Mouse (Mus musculus) liver, postnatal 0 days (tissue): ENCODE measurements around the gene Filip1. TPM values are rescaled to one million over a fixed set of nuclear protein-coding genes. Genes with fewer than 3 reads are reported as not detected.

Source experiments
- ATAC-seq: fragments of 200-750 bp; cut with Nextera tagmentation; 2 replicates; pipeline ENCODE4 v1.8.0; 2017; ENCODE audit warnings: mild to moderate bottlenecking, moderate library complexity
- DNase-seq: peaks from one replicate; pipeline ENCODE4 v3.0.0-alpha.2; 2016
- H3K27ac ChIP-seq: fragments of 300-500 bp; sonication (generic); 2 replicates; pipeline ENCODE4 v1.5.1; 2014; ENCODE audit warnings: antibody characterized with exemption, moderate library complexity, mild to moderate bottlenecking, low read depth
- H3K27me3 ChIP-seq: fragments of 300-500 bp; sonication (generic); 2 replicates; pipeline ENCODE4 v1.6.1; 2014; ENCODE audit warnings: low read length, control low read depth, mixed read lengths; ENCODE audit not compliant: insufficient read depth
- H3K36me3 ChIP-seq: fragments of 300-500 bp; sonication (generic); replicated peaks from 2 replicates; pipeline ENCODE4 v1.6.1; 2014; ENCODE audit warnings: mild to moderate bottlenecking, control low read depth, low read length, moderate library complexity, mixed read lengths; ENCODE audit not compliant: insufficient read depth
- H3K4me1 ChIP-seq: fragments of 300-500 bp; sonication (generic); 2 replicates; pipeline ENCODE4 v1.6.1; 2014; ENCODE audit warnings: antibody characterized with exemption, mild to moderate bottlenecking, control low read depth; ENCODE audit not compliant: insufficient read depth
- H3K4me2 ChIP-seq: fragments of 300-500 bp; sonication (generic); 2 replicates; pipeline ENCODE4 v1.6.1; 2014; ENCODE audit warnings: low read depth, mild to moderate bottlenecking, low read length, moderate library complexity, mixed read lengths
- H3K4me3 ChIP-seq: fragments of 300-500 bp; sonication (generic); 2 replicates; pipeline ENCODE4 v1.5.1; 2014; ENCODE audit warnings: low read depth, low read length
- H3K9ac ChIP-seq: fragments of 300-500 bp; sonication (generic); replicated peaks from 2 replicates; pipeline ENCODE4 v1.6.1; 2014; ENCODE audit warnings: mild to moderate bottlenecking, moderate library complexity
- H3K9me3 ChIP-seq: fragments of 300-500 bp; sonication (generic); 2 replicates; pipeline ENCODE4 v1.6.1; 2016; ENCODE audit warnings: mild to moderate bottlenecking, control low read depth, low read length, mixed read lengths
- CTCF ChIP-seq: sonication (generic); IDR thresholded peaks from 2 replicates; pipeline ENCODE4 v1.5.1; 2016; ENCODE audit warnings: antibody characterized with exemption, low read depth
- EP300 ChIP-seq: IDR thresholded peaks from 2 replicates; pipeline ENCODE4 v1.6.1; 2016; ENCODE audit warnings: antibody characterized with exemption, low read depth, mild to moderate bottlenecking
- WGBS: fragments of 180-500 bp; shearing (Covaris S2); extraction: QIAGEN DNeasy Blood & Tissue Kit; methylation state at CpG from one replicate; pipeline ENCODE4 v1.1.7; 2014; ENCODE audit not compliant: insufficient replicate concordance; 5-methylcytosine and 5-hydroxymethylcytosine counted together
- polyA plus RNA-seq: library from polyadenylated mRNA; unstranded; fragments of >200 nt; fragmentation: Nextera tagmentation; extraction: Ambion mirVana; gene quantifications from 2 replicates; pipeline ENCODE4 v1.2.1, GENCODE M21; 2015

Gene Filip1
- polyA plus RNA-seq, 1 experiment from 2014 or later = 1.2 TPM

DNA sequence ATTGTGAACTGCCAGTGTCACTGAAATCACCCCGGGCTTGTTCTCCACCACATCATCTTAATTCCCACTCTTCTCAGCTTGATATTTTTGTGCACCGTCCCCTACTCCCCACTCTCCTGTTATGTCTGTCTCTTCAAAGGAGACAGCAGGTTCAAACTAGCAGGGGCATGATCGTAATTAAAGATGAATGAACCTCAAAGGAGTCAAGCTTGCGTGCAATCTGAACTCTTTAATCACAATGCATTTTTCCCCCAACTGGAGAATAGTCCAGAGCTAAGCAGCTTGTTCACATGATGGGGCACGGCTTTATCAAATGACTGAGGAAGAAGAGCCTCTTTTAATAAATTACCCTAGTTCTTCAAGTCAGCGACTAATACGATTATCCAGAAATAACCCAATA, 187.1 kb downstream of the Filip1 start:
- no peak overlapping the region for H3K9ac ChIP-seq
- no peaks in the 10 kb centered on the region for H3K4me1 ChIP-seq
- no peak overlapping the region for H3K4me3 ChIP-seq
- H3K27me3 ChIP-seq = no peaks in the 10 kb centered on the region
- no peaks in the 10 kb centered on the region for H3K36me3 ChIP-seq
- no peak for TF ChIP-seq CTCF
- TF ChIP-seq EP300 = no peak
- H3K4me2 ChIP-seq = no peak overlapping the region
- H3K27ac ChIP-seq = no peak overlapping the region
- DNase-seq (no peak), ATAC-seq (no peak)
- no peaks in the 10 kb centered on the region for H3K9me3 ChIP-seq
- 83% methylated on average over 7 of the region's 7 CpGs for WGBS

GRCm38 (mm10) chr9:79823856-79824255, 188.8 kb downstream of the Filip1 start:
- H3K4me1 ChIP-seq = no peaks in the 10 kb centered on the region
- no peaks in the 10 kb centered on the region for H3K9me3 ChIP-seq
- no peak overlapping the region for H3K4me3 ChIP-seq
- H3K9ac ChIP-seq = no peak overlapping the region
- DNase-seq = no peak
- no peaks in the 10 kb centered on the region for H3K27me3 ChIP-seq
- no peak overlapping the region for H3K27ac ChIP-seq
- H3K36me3 ChIP-seq = no peaks in the 10 kb centered on the region
- TF ChIP-seq CTCF (no peak), EP300 (no peak)
- WGBS = 75% methylated on average over 2 of the region's 2 CpGs
- H3K4me2 ChIP-seq = no peak overlapping the region
- no peak for ATAC-seq

- TF ChIP-seq EP300 (no peak), CTCF (no peak)
- no peak for ATAC-seq
- H3K9me3 ChIP-seq = no peaks in the 10 kb centered on the region
- WGBS = 77% methylated on average over 4 of the region's 4 CpGs
- no peaks in the 10 kb centered on the region for H3K4me1 ChIP-seq
- DNase-seq = no peak
- no peaks in the 10 kb centered on the region for H3K27me3 ChIP-seq
- no peak overlapping the region for H3K27ac ChIP-seq
- H3K36me3 ChIP-seq = no peaks in the 10 kb centered on the region
- no peak overlapping the region for H3K4me3 ChIP-seq
- H3K9ac ChIP-seq = no peak overlapping the region
- no peak overlapping the region for H3K4me2 ChIP-seq
Observed at GRCm38 (mm10) chr9:79823438-79823837, 189.2 kb downstream of the Filip1 start.

GRCm38 (mm10) chr9:79816464-79816863, 196.2 kb downstream of the Filip1 start:
- Histone ChIP-seq H3K9me3 (no peaks in the 10 kb centered on the region), H3K27me3 (no peaks in the 10 kb centered on the region), H3K4me2 (peak overlapping the region; percentile 52), H3K27ac (peak overlapping the region; percentile 69), H3K36me3 (no peaks in the 10 kb centered on the region), H3K4me3 (0 out of 2 replicates have a peak overlapping the region, but pooled peaks have one; percentile 13), H3K4me1 (no peaks in the 10 kb centered on the region), H3K9ac (no peak overlapping the region)
- peak; percentile 55; the same call in 1 of the 2 replicates for ATAC-seq
- no peak for DNase-seq
- TF ChIP-seq EP300 (no peak), CTCF (no peak)
- WGBS = 41% methylated on average over 5 of the region's 5 CpGs

- Histone ChIP-seq H3K27me3 (no peaks in the 10 kb centered on the region), H3K27ac (peak overlapping the region; percentile 69), H3K4me2 (peak overlapping the region; percentile 52), H3K9me3 (no peaks in the 10 kb centered on the region), H3K4me1 (no peaks in the 10 kb centered on the region), H3K9ac (no peak overlapping the region), H3K4me3 (0 out of 2 replicates have a peak overlapping the region, but pooled peaks have one; percentile 13), H3K36me3 (no peaks in the 10 kb centered on the region)
- ATAC-seq (peak; percentile 61), DNase-seq (no peak)
- WGBS = 45% methylated on average over 11 of the region's 11 CpGs
- TF ChIP-seq EP300 (no peak), CTCF (no peak)
Observed at GRCm38 (mm10) chr9:79816013-79816412, 196.6 kb downstream of the Filip1 start.

- H3K4me3 ChIP-seq = no peak overlapping the region
- DNase-seq (no peak), ATAC-seq (no peak)
- no peaks in the 10 kb centered on the region for H3K27me3 ChIP-seq
- no peak for TF ChIP-seq EP300
- no peak for TF ChIP-seq CTCF
- H3K9ac ChIP-seq = no peak overlapping the region
- H3K27ac ChIP-seq = no peak overlapping the region
- no peak overlapping the region for H3K4me2 ChIP-seq
- H3K4me1 ChIP-seq = no peaks in the 10 kb centered on the region; the same call in 1 of the 2 replicates
- H3K36me3 ChIP-seq = no peaks in the 10 kb centered on the region
- H3K9me3 ChIP-seq = no peaks in the 10 kb centered on the region
- WGBS = 78% methylated on average over 4 of the region's 4 CpGs
Observed at GRCm38 (mm10) chr9:79814592-79814991, 198.1 kb downstream of the Filip1 start.
